Mouse (Mus musculus) lung, embryonic 15.5 days (tissue): ENCODE measurements around the gene Mrpl4. TPM values are rescaled to one million over a fixed set of nuclear protein-coding genes. Genes with fewer than 3 reads are reported as not detected.
"Not testable (repeated sequence)": the region's sequence is repeated elsewhere in the genome, so short reads cannot be mapped to it uniquely, and the experiment has no call there.

ENCODE experiments used
- ATAC-seq: fragments of 200-750 bp; cut with Nextera tagmentation; 2 replicates; pipeline ENCODE4 v1.8.0; 2017; ENCODE audit warnings: moderate number of reproducible peaks, borderline replicate concordance; ENCODE audit not compliant: low FRiP score, low TSS enrichment; ENCODE audit errors: extremely low read depth
- H3K27ac ChIP-seq: fragments of 300-500 bp; sonication (generic); 2 replicates; pipeline ENCODE4 v1.5.1; 2015; ENCODE audit warnings: moderate library complexity, mild to moderate bottlenecking, inconsistent platforms
- H3K27me3 ChIP-seq: fragments of 300-500 bp; sonication (generic); 2 replicates; pipeline ENCODE4 v1.6.1; 2015; ENCODE audit warnings: inconsistent platforms
- H3K36me3 ChIP-seq: fragments of 300-500 bp; sonication (generic); 2 replicates; pipeline ENCODE4 v1.6.1; 2015; ENCODE audit warnings: inconsistent platforms
- H3K4me1 ChIP-seq: fragments of 300-500 bp; sonication (generic); 2 replicates; pipeline ENCODE4 v1.6.1; 2015; ENCODE audit warnings: inconsistent platforms
- H3K4me2 ChIP-seq: fragments of 300-500 bp; sonication (generic); 2 replicates; pipeline ENCODE4 v1.6.1; 2015; ENCODE audit warnings: inconsistent platforms, mild to moderate bottlenecking, moderate library complexity
- H3K4me3 ChIP-seq: fragments of 300-500 bp; sonication (generic); 2 replicates; pipeline ENCODE4 v1.5.1; 2015; ENCODE audit warnings: mild to moderate bottlenecking, inconsistent platforms
- H3K9ac ChIP-seq: fragments of 300-500 bp; sonication (generic); 2 replicates; pipeline ENCODE4 v1.6.1; 2015; ENCODE audit warnings: inconsistent platforms
- H3K9me3 ChIP-seq: fragments of 300-500 bp; sonication (generic); 2 replicates; pipeline ENCODE4 v1.6.1; 2016; ENCODE audit warnings: inconsistent platforms
- WGBS: fragments of 180-500 bp; shearing (Covaris S2); methylation state at CpG from one replicate; pipeline ENCODE4 v1.1.7; 2015; 5-methylcytosine and 5-hydroxymethylcytosine counted together
- polyA plus RNA-seq: library from polyadenylated mRNA; unstranded; fragments of >200 nt; fragmentation: Nextera tagmentation; extraction: Ambion mirVana; gene quantifications from 2 replicates; pipeline ENCODE4 v1.2.1, GENCODE M21; 2015

Gene Mrpl4
- polyA plus RNA-seq, 1 experiment from 2014 or later = 160 TPM

DNA sequence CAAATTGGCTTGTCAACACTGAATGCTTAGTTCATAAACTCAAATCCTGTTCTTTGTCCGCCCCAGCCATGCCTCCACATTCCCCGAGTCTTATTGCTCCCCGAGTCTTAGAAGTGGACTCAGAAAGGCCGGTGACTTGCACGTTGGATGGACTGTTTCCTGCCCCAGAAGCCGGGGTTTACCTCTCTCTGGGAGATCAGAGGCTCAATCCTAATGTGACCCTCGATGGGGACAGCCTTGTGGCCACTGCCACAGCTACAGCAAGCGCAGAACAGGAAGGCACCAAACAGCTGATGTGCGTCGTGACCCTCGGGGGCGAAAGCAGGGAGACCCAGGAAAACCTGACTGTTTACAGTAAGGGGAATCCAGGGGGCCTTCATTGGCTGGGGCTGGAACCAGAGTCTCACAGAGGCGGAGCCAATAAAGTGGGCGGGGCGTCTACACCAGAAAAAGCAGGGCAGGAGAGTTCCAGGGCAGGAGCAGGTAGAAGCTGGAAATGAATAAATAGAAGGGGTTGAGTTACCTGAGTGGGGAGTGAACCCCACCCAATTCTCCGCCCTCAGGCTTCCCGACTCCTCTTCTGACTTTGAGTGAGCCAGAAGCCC is 32.0 kb downstream of the Mrpl4 start:
- Histone ChIP-seq H3K4me1 (peaks cover 71% of the 10 kb centered on the region), H3K4me2 (no peak overlapping the region), H3K27ac (no peak overlapping the region), H3K4me3 (no peak overlapping the region), H3K27me3 (peaks cover 79% of the 10 kb centered on the region), H3K9me3 (no peaks in the 10 kb centered on the region), H3K36me3 (no peaks in the 10 kb centered on the region), H3K9ac (no peak overlapping the region)
- ATAC-seq = no peak
- 5% methylated on average over 17 of the region's 17 CpGs for WGBS

DNA sequence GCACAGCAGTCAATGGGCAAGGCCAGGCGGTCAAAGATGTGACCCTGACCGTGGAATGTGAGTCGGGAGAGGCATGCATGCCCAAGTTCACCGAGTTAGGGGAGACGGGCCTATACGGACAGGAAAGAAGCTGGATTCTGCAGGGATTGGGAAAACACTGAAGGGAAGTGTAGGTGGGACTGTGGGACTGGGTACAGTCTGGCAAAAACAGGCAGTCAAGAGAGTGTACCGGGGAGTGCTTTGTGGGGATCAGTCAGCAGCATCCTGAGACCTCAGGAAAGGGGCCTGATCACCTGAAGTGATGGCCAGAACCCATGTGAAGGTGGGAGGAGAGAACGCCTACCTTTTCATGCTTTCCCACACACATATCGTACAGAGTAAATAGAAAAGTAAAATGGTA is 33.0 kb downstream of the Mrpl4 start:
- Histone ChIP-seq H3K9ac (no peak overlapping the region), H3K27ac (no peak overlapping the region), H3K27me3 (peaks cover 85% of the 10 kb centered on the region), H3K36me3 (no peaks in the 10 kb centered on the region), H3K4me1 (peaks cover 61% of the 10 kb centered on the region), H3K9me3 (no peaks in the 10 kb centered on the region), H3K4me3 (no peak overlapping the region), H3K4me2 (no peak overlapping the region)
- WGBS = 31% methylated on average over 9 of the region's 9 CpGs
- ATAC-seq = no peak

DNA sequence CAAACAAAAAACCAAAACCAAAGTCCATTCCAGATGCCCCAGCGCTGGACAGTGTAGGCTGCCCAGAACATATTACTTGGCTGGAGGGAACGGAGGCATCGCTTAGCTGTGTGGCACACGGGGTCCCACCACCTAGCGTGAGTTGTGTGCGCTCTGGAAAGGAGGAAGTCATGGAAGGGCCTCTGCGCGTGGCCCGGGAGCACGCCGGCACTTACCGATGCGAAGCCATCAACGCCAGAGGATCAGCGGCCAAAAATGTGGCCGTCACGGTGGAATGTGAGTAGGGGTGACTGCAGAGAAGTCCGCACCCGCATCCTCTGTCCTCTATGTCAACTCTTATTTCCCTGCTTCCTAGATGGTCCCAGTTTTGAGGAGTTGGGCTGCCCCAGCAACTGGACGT is 33.6 kb downstream of the Mrpl4 start:
- Histone ChIP-seq H3K27ac (no peak overlapping the region), H3K4me2 (peak overlapping the region; percentile 76; the same call in 1 of the 2 replicates), H3K9me3 (no peaks in the 10 kb centered on the region), H3K27me3 (peaks cover 85% of the 10 kb centered on the region), H3K9ac (no peak overlapping the region), H3K4me1 (peaks cover 57% of the 10 kb centered on the region), H3K4me3 (0 out of 2 replicates have a peak overlapping the region, but pooled peaks have one; percentile 39), H3K36me3 (no peaks in the 10 kb centered on the region)
- 10% methylated on average over 20 of the region's 20 CpGs for WGBS
- ATAC-seq = no peak

DNA sequence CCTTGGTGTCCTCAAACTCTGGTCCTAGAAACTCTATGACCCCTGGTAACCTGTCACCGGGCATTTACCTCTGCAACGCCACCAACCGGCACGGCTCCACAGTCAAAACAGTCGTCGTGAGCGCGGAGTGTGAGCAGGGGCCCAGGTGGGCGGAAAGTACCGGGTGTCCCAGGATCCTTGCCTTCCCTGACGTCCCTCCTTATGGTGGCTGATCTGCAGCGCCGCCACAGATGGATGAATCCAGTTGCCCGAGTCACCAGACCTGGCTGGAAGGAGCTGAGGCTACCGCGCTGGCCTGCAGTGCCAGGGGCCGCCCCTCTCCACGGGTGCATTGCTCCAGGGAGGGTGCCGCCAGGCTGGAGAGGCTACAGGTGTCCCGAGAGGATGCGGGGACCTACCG is 34.1 kb downstream of the Mrpl4 start:
- H3K27ac ChIP-seq = no peak overlapping the region
- WGBS = 3% methylated on average over 22 of the region's 22 CpGs
- peak overlapping the region; percentile 39; the same call in 1 of the 2 replicates for H3K4me3 ChIP-seq
- peak overlapping the region; percentile 76 for H3K4me2 ChIP-seq
- peaks cover 83% of the 10 kb centered on the region for H3K27me3 ChIP-seq
- H3K4me1 ChIP-seq = peaks cover 52% of the 10 kb centered on the region
- H3K36me3 ChIP-seq = no peaks in the 10 kb centered on the region
- 0 out of 2 replicates have a peak overlapping the region, but pooled peaks have one; percentile 22 for H3K9ac ChIP-seq
- ATAC-seq = no peak
- no peaks in the 10 kb centered on the region for H3K9me3 ChIP-seq

DNA sequence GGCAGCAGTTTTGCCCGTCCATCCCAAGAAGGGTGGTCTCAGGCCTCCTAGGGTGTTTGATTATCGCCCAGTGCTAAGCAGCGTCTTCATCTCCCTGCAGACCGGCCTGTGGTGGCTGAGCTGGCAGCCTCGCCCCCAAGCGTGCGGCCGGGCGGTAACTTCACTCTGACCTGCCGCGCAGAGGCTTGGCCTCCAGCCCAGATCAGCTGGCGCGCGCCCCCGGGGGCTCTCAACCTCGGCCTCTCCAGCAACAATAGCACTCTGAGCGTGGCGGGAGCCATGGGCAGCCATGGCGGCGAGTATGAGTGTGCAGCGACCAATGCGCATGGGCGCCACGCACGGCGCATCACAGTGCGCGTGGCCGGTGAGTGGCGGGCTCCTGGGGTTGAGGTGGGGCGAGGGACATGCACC is 34.9 kb downstream of the Mrpl4 start:
- Histone ChIP-seq H3K27ac (no peak overlapping the region), H3K9ac (peak overlapping the region; percentile 22), H3K4me1 (peaks cover 44% of the 10 kb centered on the region), H3K9me3 (no peaks in the 10 kb centered on the region), H3K27me3 (peaks cover 75% of the 10 kb centered on the region), H3K4me2 (peak overlapping the region; percentile 76), H3K4me3 (peak overlapping the region; percentile 39), H3K36me3 (no peaks in the 10 kb centered on the region)
- ATAC-seq = peak; percentile 15; the same call in 1 of the 2 replicates
- 2% methylated on average over 31 of the region's 31 CpGs for WGBS

DNA sequence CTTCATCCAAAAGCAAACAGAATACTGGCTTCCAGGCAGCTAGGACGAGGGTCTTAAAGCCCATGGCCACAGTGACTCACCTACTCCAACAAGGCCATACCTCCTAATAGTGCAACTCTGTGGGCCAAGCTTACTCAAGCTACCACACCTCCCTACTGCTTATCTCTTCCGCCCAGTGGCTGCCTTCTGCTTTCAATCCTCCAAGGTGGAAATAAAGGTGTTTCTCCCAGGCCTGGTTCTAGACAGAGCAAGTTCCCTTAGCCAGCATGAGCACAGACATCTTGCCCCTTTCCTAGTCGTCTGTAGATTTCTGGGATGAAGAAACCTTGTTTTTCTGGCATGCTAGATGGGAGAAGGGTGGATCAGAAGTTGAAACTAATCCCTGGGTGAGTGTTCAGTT is 37.2 kb downstream of the Mrpl4 start:
- H3K4me3 ChIP-seq = no peak overlapping the region
- peaks cover 53% of the 10 kb centered on the region for H3K27me3 ChIP-seq
- no peak overlapping the region for H3K9ac ChIP-seq
- ATAC-seq = no peak
- H3K9me3 ChIP-seq = no peaks in the 10 kb centered on the region
- H3K27ac ChIP-seq = no peak overlapping the region
- WGBS = 75% methylated on average over 3 of the region's 3 CpGs
- H3K4me2 ChIP-seq = no peak overlapping the region
- H3K36me3 ChIP-seq = no peaks in the 10 kb centered on the region
- peaks cover 29% of the 10 kb centered on the region for H3K4me1 ChIP-seq

DNA sequence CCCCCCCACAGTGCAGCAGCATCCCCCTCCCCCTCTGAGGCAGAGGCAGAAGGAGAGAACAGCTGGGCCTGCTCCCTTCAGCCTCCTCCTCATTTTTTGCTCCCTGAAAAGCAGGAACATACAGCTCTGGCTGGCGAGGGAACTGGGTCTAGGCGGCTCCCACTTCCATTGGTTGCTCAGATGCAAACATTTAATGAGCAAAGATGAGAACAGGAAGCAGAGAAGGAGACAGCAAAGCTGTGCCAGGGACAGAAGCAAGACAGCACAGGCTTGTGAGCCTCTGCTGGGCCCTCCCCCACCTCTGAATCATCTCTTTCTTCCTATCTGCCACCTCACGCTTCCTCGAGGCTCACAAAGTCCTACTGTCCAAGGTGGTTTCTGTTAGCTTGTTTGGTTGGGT is 38.8 kb downstream of the Mrpl4 start:
- Histone ChIP-seq H3K9me3 (no peaks in the 10 kb centered on the region), H3K27ac (no peak overlapping the region), H3K4me3 (no peak overlapping the region), H3K9ac (no peak overlapping the region), H3K4me2 (no peak overlapping the region), H3K36me3 (no peaks in the 10 kb centered on the region), H3K27me3 (peaks cover 38% of the 10 kb centered on the region), H3K4me1 (peaks cover 21% of the 10 kb centered on the region)
- 26% methylated on average over 4 of the region's 4 CpGs for WGBS
- no peak for ATAC-seq

DNA sequence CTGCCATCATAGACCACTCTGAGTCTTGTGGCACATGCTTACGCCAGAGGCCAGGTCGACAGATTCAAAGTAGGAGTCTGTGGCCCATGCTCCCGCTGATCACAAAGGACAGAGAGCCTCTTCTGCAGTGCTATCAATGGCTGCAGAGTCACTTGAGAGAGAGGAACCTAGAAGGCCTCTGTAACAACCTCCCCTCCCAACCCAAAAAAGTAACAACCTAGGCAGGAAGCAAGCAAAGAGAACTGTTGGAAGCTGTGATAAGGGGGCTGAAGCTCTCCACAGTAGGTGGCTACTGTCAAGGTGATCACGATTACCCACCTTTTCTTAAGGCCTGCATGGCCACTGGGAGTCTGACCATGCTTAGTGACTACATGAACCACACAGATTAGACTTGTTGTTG is 41.0 kb downstream of the Mrpl4 start:
- Histone ChIP-seq H3K27me3 (peaks cover 16% of the 10 kb centered on the region), H3K9ac (no peak overlapping the region), H3K9me3 (no peaks in the 10 kb centered on the region), H3K4me2 (no peak overlapping the region), H3K27ac (no peak overlapping the region), H3K4me3 (no peak overlapping the region), H3K36me3 (no peaks in the 10 kb centered on the region), H3K4me1 (peaks cover 2% of the 10 kb centered on the region; the same call in 1 of the 2 replicates)
- no peak for ATAC-seq
- 75% methylated on average over 4 of the region's 4 CpGs for WGBS

DNA sequence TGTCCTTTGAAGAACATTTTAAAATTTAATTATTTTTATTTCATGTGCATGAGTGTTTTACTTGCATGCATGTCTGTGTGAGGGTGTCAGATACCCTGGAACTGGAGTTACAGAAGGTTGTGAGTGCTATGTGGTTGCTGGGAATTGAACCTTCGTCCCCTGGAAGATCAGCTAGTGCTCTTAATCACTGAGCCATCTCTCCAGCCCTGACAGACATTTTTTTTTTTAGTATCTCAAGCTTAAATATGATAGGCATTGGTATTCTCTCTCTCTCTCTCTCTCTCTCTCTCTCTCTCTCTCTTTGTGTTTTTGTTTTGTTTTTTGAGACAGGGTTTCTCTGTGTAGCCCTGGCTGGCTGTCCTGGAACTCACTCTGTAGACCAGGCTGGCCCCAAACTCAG is 42.2 kb downstream of the Mrpl4 start:
- ATAC-seq, H3K4me2 ChIP-seq, H3K4me1 ChIP-seq, H3K27ac ChIP-seq, H3K4me3 ChIP-seq, H3K9me3 ChIP-seq, H3K27me3 ChIP-seq, H3K9ac ChIP-seq, H3K36me3 ChIP-seq: not testable (repeated sequence)
- 49% methylated on average over 1 of the region's 1 CpGs for WGBS

DNA sequence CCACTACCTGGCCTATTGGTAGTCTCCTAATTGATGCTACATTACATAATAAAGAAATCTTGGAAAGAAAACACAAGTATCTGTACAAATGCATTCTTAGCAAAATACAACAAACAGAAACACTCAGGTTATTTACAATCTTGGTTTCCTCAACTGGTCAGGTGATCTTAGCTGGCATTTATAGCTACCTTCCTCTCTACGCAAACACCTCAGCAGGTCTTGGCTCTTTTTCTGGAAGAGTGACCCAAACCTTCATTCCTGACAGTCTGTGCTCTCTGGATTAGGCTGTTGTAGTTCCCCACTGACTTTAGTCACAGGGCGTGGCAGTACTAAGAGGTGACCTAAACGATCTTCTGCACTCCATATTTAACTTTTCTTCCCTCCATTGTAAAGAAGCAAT is 42.7 kb downstream of the Mrpl4 start:
- no peaks in the 10 kb centered on the region for H3K9me3 ChIP-seq
- ATAC-seq = no peak
- WGBS = 68% methylated on average over 3 of the region's 3 CpGs
- H3K4me1 ChIP-seq = no peaks in the 10 kb centered on the region
- H3K9ac ChIP-seq = no peak overlapping the region
- no peaks in the 10 kb centered on the region for H3K27me3 ChIP-seq
- H3K4me2 ChIP-seq = no peak overlapping the region
- H3K4me3 ChIP-seq = no peak overlapping the region
- no peak overlapping the region for H3K27ac ChIP-seq
- no peaks in the 10 kb centered on the region for H3K36me3 ChIP-seq

DNA sequence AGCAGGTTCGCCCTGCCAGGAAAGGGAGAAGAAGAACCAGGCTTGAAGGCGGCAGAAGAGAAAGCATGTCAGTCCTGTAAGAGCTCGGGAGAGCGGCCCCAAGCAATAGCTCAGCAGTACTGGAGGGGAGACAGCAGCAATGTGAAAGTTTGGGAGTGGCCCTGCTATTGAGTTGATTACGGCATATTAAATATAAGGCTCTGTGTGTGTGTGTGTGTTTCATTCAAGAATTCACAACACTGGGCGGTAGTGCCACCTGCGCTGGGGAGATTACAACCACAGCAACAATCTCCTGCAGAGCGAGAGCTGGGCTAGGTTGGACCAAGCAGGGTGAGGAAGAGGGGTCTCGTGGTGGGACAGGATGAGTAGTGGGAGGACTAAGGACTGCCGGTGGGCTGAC is 49.0 kb downstream of the Mrpl4 start:
- Histone ChIP-seq H3K4me2 (no peak overlapping the region), H3K27me3 (no peaks in the 10 kb centered on the region)

More for the DNA sequence above, 49.0 kb downstream of the Mrpl4 start:
- no peak for ATAC-seq
- no peak overlapping the region for H3K27ac ChIP-seq
- H3K4me1 ChIP-seq = no peaks in the 10 kb centered on the region
- no peaks in the 10 kb centered on the region for H3K9me3 ChIP-seq
- no peak overlapping the region for H3K9ac ChIP-seq
- H3K36me3 ChIP-seq = no peaks in the 10 kb centered on the region
- H3K4me3 ChIP-seq = no peak overlapping the region
- 53% methylated on average over 10 of the region's 10 CpGs for whole genome bisulfite sequencing
